Mouse (Mus musculus) megakaryocyte-erythroid progenitor cell, adult 5-6 weeks (primary cell): ENCODE data around the gene Mcam. TPM values are rescaled to one million over a fixed set of nuclear protein-coding genes. Genes with fewer than 3 reads are reported as not detected.

ENCODE experiments used
- ATAC-seq: replicated peaks from 2 replicates; pipeline ENCODE4 v1.8.0; 2016; ENCODE audit warnings: mild to moderate bottlenecking, inconsistent platforms; ENCODE audit not compliant: severe bottlenecking, poor library complexity, low FRiP score, low TSS enrichment
- total RNA-seq, 2 experiments: library from RNA; stranded (forward) in 1 of 2; stranded (reverse) in 1 of 2; fragments of 200-1000, 215-1000 nt in 1 of 2; fragments of >200 nt in 1 of 2; fragmentation: Nextera tagmentation in 1 of 2; gene quantifications; 2 replicates each; pipeline ENCODE4 v1.2.3; 2014 to 2017

Mcam gene
- total RNA-seq, 2 experiments from 2014 or later: 0.09 TPM; not detected in 1

DNA sequence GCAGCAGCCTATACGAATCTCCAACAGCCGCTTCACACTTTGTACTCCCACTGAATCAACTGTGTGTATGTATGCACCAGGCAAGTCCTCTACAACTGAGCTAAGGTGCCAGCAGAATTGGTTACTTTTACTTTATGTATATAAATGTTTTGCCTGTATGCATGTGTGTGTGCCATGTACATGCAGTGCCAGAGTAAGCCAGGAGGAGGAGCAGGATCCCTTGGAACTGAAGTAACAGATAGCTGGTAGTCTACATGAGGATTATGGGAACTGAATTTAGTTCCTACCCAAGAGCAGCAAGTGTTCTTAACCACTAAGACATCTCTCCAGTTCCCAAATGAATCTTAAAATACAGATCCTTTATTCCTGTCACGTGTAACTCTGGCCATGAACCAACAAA is 48.0 kb downstream of the Mcam start:
- peak; percentile 90 for ATAC-seq

DNA sequence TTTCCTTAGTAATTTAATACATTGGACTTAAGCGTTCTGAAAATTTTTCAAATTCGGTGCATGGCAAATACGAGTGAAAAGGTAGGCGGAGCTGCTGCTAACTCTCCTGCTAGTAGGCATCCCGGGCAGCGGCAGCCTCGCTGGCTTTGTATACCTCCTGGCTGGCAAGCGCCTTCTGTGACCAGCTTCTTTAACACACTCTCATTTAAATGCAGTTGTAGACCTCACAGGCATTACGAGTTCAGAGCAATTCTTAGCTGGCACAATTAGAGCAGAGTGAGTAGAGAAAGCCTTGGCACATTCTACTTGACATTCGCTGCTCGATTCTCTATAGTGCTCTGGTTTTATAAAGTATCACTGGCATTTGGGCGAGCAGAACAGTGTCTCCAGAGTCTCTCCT is 54.0 kb downstream of the Mcam start:
- ATAC-seq: no peak

DNA sequence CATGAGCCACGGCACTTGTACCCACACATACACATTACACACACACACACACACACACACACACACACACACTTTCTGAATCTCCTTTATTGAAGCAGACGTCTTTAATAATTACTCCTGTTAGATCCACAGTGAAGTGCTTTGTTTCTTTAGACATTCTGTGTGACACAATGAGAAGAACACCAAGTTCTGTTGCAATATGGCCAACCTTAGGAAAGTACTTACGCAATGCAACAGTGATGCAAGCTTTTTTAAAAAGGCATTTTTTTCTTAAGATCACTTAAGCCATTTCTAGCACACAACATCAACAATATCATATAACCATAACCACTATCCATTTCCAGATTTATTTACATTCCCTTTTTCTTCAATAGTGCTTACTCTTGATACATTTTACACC is 56.9 kb downstream of the Mcam start:
- ATAC-seq: no peak

DNA sequence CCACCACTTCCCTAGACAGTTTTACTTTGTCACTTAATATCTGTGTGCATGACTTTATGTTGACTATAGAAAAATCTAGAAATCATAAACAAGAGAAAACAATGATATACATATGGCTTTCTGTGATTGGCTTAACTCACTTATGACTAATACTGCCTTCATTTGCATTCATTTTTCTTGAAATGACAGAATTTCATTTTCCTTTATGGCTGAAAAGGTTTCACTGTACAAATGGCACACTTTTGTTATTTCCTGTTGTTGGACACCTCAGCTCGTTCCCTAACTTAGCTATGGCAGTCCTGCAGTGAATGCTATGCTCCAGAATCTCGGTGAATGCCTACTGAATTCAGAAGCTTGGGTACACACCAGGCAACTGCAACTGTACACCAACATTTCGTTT is 58.0 kb downstream of the Mcam start:
- ATAC-seq: no peak

Other genes starting within 250 kb of the Mcam start
- 2.5 and 20.4 TPM in 2 replicates for gene Thy1, start 91.1 kb upstream of the Mcam start, total RNA-seq (2014; fragmentation: Nextera tagmentation)
- 3.5 TPM in 1 of 2 replicates, not detected in the other for gene Thy1, start 91.1 kb upstream of the Mcam start, total RNA-seq (2017)
- 0.35 and 2.1 TPM in 2 replicates for gene Usp2, start 67.4 kb upstream of the Mcam start, total RNA-seq (2014; fragmentation: Nextera tagmentation)
- gene Usp2, start 67.4 kb upstream of the Mcam start, total RNA-seq (2017): 0.15 and 1.8 TPM in 2 replicates
- gene Mfrp, start 32.7 kb upstream of the Mcam start, total RNA-seq (2014; fragmentation: Nextera tagmentation): 0.30 TPM in 1 of 2 replicates, not detected in the other
- gene Mfrp, start 32.7 kb upstream of the Mcam start, total RNA-seq (2017): not detected in 2 replicates
- gene C1qtnf5, start 27.2 kb upstream of the Mcam start, total RNA-seq (2014; fragmentation: Nextera tagmentation): not detected in 2 replicates
- gene C1qtnf5, start 27.2 kb upstream of the Mcam start, total RNA-seq (2017): not detected in 2 replicates
- gene Gm49380, start 21.0 kb upstream of the Mcam start, total RNA-seq (2014; fragmentation: Nextera tagmentation): not detected in 2 replicates
- not detected in 2 replicates for gene Gm49380, start 21.0 kb upstream of the Mcam start, total RNA-seq (2017)
- gene Rnf26, start 21.0 kb upstream of the Mcam start, total RNA-seq (2014; fragmentation: Nextera tagmentation): 46.0 and 52.5 TPM in 2 replicates
- 13.5 and 20.9 TPM in 2 replicates for gene Rnf26, start 21.0 kb upstream of the Mcam start, total RNA-seq (2017)
- gene Cbl, start 99.6 kb downstream of the Mcam start, total RNA-seq (2014; fragmentation: Nextera tagmentation): 36.5 and 38.8 TPM in 2 replicates
- gene Cbl, start 99.6 kb downstream of the Mcam start, total RNA-seq (2017): 8.4 and 39.5 TPM in 2 replicates
- gene Ccdc153, start 106.2 kb downstream of the Mcam start, total RNA-seq (2014; fragmentation: Nextera tagmentation): not detected in 2 replicates
- gene Ccdc153, start 106.2 kb downstream of the Mcam start, total RNA-seq (2017): not detected in 2 replicates
- not detected in 2 replicates for gene Pdzd3, start 117.0 kb downstream of the Mcam start, total RNA-seq (2014; fragmentation: Nextera tagmentation)
- gene Pdzd3, start 117.0 kb downstream of the Mcam start, total RNA-seq (2017): not detected in 2 replicates
- gene Nlrx1, start 134.1 kb downstream of the Mcam start, total RNA-seq (2014; fragmentation: Nextera tagmentation): 1.3 and 1.8 TPM in 2 replicates
- gene Nlrx1, start 134.1 kb downstream of the Mcam start, total RNA-seq (2017): 0.80 and 3.1 TPM in 2 replicates
- gene Abcg4, start 154.1 kb downstream of the Mcam start, total RNA-seq (2014; fragmentation: Nextera tagmentation): 82.3 and 111 TPM in 2 replicates
- 13.4 TPM in 2 replicates for gene Abcg4, start 154.1 kb downstream of the Mcam start, total RNA-seq (2017)
- gene Hinfp, start 171.2 kb downstream of the Mcam start, total RNA-seq (2014; fragmentation: Nextera tagmentation): 25.3 and 43.7 TPM in 2 replicates
- gene Hinfp, start 171.2 kb downstream of the Mcam start, total RNA-seq (2017): 11.3 and 16.2 TPM in 2 replicates
- gene C2cd2l, start 185.8 kb downstream of the Mcam start, total RNA-seq (2014; fragmentation: Nextera tagmentation): 11.4 and 15.1 TPM in 2 replicates
- gene C2cd2l, start 185.8 kb downstream of the Mcam start, total RNA-seq (2017): 4.0 and 6.9 TPM in 2 replicates
- 31.0 and 35.5 TPM in 2 replicates for gene Dpagt1, start 191.6 kb downstream of the Mcam start, total RNA-seq (2014; fragmentation: Nextera tagmentation)
- 7.9 and 10.1 TPM in 2 replicates for gene Dpagt1, start 191.6 kb downstream of the Mcam start, total RNA-seq (2017)
- 89.4 and 90.9 TPM in 2 replicates for gene H2afx, start 200.2 kb downstream of the Mcam start, total RNA-seq (2014; fragmentation: Nextera tagmentation)
- gene H2afx, start 200.2 kb downstream of the Mcam start, total RNA-seq (2017): 133 and 205 TPM in 2 replicates
- 498 and 537 TPM in 2 replicates for gene Hmbs, start 209.8 kb downstream of the Mcam start, total RNA-seq (2014; fragmentation: Nextera tagmentation)
- gene Hmbs, start 209.8 kb downstream of the Mcam start, total RNA-seq (2017): 135 and 240 TPM in 2 replicates
- gene Vps11, start 227.2 kb downstream of the Mcam start, total RNA-seq (2014; fragmentation: Nextera tagmentation): 16.4 and 24.5 TPM in 2 replicates
- gene Vps11, start 227.2 kb downstream of the Mcam start, total RNA-seq (2017): 12.8 and 15.3 TPM in 2 replicates
- gene Hyou1, start 245.0 kb downstream of the Mcam start, total RNA-seq (2014; fragmentation: Nextera tagmentation): 45.1 and 45.6 TPM in 2 replicates
- gene Hyou1, start 245.0 kb downstream of the Mcam start, total RNA-seq (2017): 56.5 and 77.5 TPM in 2 replicates